Mouse (Mus musculus) left cerebral cortex, postnatal 14 days (tissue): ENCODE data around the gene Acp6. TPM values are rescaled to one million over a fixed set of nuclear protein-coding genes. Genes with fewer than 3 reads are reported as not detected.

Experiments used
- DNase-seq, 2 experiments: peaks; one replicate each; pipeline ENCODE4 v3.0.0; 2021 to 2022; ENCODE audit warnings: low spot score in 2 of 2, mixed read lengths in 1 of 2
- intact Hi-C: fragments of 180-260 bp; cut with DNase I; formaldehyde crosslinking; loops from one replicate; pipeline ENCODE4 v1.15.1; 2025
- total RNA-seq, 2 experiments: library from RNA; stranded (reverse); gene quantifications; 2 replicates each; pipeline ENCODE4 v1.2.3; 2021

Gene Acp6
- total RNA-seq, 2 experiments from 2014 or later: 15.6 to 16.1 TPM

- intact Hi-C loops: loop anchor here (10.0 kb wide), 1 partner anchor 404 kb away; no protein-coding TSS in a partner anchor
Measured at GRCm38 (mm10) chr3:97180527-97180926, 21.9 kb downstream of the Acp6 start.

DNA sequence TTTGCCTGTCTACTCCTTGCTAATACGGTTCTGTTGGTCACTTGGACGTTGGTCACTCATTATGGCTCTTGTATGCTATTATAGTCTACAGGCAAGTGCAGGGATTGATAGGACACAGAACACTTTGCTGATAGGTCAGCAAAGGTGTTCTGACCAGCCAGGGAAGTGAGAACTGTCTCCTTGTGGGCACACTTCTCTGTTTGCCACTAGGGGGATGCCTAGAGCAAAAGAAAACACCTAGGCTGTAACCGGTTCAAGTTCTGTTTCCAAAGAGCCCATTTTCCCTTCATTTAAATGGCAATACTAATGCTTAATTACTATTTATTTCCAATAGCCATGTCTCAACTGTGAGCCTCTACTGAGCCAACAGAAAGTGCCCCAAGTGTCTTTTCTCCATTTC is 25.2 kb downstream of the Acp6 start:
- no peak for DNase-seq
- intact Hi-C loops: loop anchor here (2.0 to 10.0 kb wide), 2 partner anchors 97 to 401 kb away; no protein-coding TSS in a partner anchor

More at GRCm38 (mm10) chr3:97180527-97180926, 21.9 kb downstream of the Acp6 start:
- DNase-seq: no peak

DNA sequence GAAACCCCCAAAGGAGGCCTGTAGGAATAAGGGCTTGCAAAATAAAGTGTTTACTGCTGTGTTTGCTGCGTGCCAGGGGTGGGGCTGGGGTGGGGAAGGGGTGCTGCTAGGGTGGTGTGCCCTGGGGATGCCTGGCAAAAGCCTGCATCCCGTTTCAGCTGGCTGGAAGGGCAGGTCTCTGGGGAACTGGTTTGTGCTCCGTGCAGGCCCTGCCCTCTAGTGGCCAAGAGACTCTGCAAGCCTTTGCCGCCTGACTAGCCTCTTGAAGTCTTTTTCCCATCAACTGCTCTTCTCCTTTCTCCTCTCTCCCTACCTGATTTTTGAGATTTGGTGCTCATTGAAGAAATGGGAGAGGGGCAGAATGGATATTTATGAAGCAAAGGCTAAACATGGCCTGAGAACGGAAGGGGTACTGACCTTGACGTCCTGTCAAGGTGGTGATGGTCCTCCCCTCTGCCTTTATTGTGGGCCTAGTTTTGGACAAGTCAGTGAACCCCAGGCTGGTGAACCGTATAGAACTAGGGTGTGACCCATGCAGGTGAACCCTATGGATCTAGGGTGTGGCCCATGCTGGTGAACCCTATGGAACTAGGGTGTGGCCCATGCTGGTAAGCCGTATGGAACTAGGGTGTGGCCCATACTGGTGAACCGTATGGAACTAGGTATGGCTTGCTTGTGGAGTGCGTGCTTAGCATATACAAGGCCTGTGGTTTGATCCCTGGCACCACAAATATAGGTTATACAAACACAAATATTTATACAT is 26.7 kb downstream of the Acp6 start:
- intact Hi-C loops: loop anchor here (1.0 to 10.0 kb wide), 3 partner anchors 98 to 400 kb away; no protein-coding TSS in a partner anchor

GRCm38 (mm10) chr3:97196571-97196970 is 38.0 kb downstream of the Acp6 start:
- no peak for DNase-seq
- intact Hi-C loops: no loop called here

More for the DNA sequence above, 26.7 kb downstream of the Acp6 start:
- DNase-seq: peak; percentile 79 to 81

DNA sequence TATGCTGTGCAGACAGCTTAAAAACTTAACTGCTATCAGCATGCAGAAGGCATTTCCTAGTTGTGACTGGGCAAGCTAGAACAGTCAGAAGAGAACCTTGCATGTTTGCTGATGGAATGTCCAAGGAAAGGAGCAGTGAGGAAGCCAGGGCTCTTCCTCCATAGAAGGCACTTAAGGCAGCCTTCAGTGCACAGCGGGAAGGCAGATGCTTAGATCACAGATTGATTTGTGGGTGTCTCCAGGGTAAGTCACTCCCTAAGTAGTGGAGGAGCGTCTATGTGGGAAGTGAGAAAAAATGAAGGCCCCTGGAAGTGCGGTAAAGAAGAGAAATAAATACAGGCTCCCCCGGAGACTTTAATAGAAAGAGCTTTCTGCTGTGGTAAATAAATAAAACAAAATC is 40.7 kb downstream of the Acp6 start:
- intact Hi-C loops: no loop called here
- no peak for DNase-seq

- intact Hi-C loops: loop anchor here (5.0 kb wide), 1 partner anchor 135 kb away; no protein-coding TSS in a partner anchor
- peak; percentile 33 to 41 for DNase-seq
Measured at GRCm38 (mm10) chr3:97201943-97202342, 43.4 kb downstream of the Acp6 start.

- intact Hi-C loops: loop anchor here (5.0 kb wide), 1 partner anchor 133 kb away; no protein-coding TSS in a partner anchor
- no peak for DNase-seq
Measured at GRCm38 (mm10) chr3:97203880-97204279, 45.3 kb downstream of the Acp6 start.

DNA sequence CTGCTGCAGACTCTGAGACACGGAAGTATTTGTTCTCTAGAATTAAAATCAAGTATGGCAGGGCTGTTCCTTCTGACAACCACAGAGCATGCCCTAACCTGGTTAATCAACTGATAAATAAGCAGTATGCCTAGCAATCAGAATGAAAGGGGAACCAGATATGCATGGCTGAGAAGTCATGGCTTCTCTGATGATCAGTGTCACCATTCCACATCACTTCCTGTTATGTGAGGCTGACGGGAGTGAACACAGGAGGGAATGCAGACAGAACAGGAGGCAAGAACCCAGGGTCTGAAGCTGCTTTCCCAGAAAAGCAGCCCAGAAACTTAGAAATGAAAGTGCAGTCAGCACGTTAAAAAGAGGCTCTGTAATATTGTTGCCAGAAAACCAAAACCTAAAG is 47.9 kb downstream of the Acp6 start:
- intact Hi-C loops: no loop called here
- DNase-seq: no peak

DNA sequence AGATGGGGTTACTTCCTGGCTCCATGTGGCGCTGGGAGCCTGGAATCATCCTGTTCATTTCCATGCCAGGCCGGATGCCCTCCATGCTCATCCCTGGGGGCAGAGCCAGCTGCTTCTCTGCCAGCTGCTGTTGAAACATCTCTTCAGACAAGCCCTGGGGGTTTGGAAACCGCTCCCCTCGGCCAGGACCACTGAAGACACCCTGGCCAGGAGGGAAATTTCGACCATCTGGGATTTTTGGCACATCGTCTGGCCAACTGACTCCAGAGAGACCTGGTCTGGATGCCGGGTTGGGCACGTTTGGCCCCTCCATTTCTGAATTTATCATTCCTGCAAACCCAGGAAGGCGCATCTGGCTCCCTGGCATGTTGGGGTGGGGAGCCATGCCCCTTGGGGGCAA is 50.8 kb downstream of the Acp6 start:
- intact Hi-C loops: no loop called here

DNA sequence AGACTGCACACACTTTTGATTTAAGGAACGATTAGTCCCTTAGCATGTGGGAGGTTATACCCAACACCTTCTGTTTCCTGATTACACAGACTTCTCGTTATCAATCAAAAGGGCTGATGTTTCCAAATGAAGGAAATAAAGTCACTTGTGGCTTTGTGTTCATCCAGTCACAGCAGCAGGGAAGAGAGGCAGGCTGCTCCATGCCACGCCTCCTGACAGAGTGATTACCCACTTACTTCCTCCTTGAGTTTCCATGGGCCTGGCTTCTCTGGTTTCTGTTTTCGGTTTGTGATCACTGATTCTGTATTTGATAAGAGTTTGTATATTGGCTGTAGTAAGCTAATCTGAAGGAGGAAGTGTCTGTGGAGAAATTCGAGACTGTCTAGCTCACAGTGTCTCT is 52.6 kb downstream of the Acp6 start:
- intact Hi-C loops: no loop called here
- no peak for DNase-seq

More for the DNA sequence above, 50.8 kb downstream of the Acp6 start:
- no peak for DNase-seq

DNA sequence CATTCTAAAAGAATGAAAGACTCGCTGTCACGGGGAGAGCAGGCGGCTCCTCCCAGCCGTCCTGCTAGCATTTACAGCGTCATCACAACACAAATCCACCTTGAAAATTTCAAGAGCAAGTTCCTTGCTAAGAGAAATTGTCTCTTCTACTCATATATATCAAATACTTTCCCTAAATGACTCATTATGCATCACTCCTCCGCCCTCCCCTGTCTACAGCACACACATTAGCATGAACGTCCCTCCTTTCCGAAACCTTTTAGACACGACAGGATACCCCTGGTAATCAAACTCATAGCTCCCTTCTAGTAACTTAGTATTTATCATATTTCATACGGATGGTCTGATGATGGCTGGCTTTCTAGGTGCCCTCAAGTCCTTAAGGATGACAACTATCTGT is 55.3 kb downstream of the Acp6 start:
- DNase-seq: no peak
- intact Hi-C loops: no loop called here

DNA sequence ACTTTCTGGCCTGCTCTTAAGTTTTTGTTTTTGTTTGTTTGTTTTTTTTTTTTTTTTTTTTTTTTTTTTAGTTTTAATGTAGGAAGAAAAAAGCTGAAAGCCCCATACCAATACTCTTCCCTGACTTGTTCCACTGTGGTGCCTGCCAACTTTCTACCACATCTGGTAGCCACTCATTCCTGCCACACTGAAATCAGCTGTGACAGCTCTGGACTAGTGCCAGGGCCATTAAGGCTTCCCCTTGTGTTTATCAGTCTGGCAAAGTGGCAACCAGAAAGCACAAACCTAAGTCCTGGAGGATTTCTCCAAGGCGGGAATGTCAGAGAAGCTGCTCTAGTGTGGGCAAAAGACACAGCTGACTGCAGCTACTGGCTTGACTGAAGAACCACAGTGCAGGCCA is 55.9 kb downstream of the Acp6 start:
- peak in 1 of 2 experiments; percentile 32 for DNase-seq

DNA sequence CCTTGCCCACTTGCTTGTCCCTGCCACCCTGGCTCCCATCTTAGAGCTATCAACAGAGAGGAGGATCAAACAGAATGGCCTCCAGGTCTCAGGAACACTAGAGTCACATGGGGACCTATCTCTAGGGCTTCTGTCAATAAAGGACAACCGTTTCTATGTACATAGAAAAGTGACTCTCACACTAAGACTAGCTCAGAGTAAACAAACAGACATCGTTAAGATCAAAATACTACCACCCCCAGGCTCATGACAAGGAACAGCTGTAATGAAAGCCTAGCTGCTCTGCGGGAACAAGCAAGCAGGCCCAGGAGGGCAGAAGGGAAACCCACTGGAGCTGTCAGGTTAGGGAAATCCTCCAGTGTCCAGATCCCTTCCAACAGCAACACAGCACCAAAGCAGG is 56.9 kb downstream of the Acp6 start:
- intact Hi-C loops: no loop called here
- no peak for DNase-seq

More for the DNA sequence above, 55.9 kb downstream of the Acp6 start:
- intact Hi-C loops: no loop called here

DNA sequence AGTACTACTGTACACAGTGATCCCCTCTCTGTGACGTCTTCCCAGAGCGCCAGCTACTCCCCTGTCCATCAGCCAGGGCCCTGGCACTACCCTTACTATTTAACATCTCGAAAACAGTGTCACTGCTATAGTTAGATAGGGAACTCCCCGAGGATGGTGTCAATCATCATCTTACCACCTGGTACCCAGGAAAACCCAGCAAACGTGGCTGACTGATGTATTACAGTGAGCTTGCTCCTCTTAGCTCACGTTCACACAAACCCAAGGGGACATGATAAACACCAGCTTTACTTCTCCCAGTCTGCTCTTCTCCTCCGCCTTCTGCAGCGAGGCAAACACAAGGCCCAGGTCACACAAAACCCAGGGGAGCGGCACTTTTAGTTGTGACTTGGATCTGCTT is 64.7 kb downstream of the Acp6 start:
- intact Hi-C loops: no loop called here
- no peak for DNase-seq

GRCm38 (mm10) chr3:97225231-97225630 is 66.7 kb downstream of the Acp6 start:
- intact Hi-C loops: loop anchor here (5.0 kb wide), 1 partner anchor 112 kb away; no protein-coding TSS in a partner anchor
- no peak for DNase-seq

DNA sequence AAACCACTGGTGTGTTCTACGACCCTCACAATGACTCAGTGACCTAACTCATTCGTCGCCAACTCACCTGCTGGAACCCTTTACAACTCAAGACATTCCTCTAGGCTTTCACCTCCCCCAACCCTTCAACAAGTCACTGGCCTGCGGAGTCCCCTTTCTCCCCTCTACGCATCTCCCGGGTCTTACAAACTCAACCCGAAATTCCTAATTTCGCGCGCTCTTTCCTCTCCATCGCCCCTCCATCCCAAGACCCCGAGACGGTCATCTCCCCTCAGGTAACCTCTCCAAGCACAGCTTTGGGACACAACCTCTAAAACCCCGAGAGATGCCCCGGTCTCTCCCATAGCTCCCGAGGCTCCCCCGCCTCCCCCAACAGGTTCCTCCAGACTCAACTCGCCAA is 68.1 kb downstream of the Acp6 start:
- no peak for DNase-seq
- intact Hi-C loops: loop anchor here (1.0 to 5.0 kb wide), 2 partner anchors 71 to 111 kb away; partner anchors contain the start of gene Bcl9

Other genes starting within 250 kb of the Acp6 start
- not detected for gene Gja8, start 232.8 kb upstream of the Acp6 start, total RNA-seq
- gene Bcl9, start 139.1 kb downstream of the Acp6 start, total RNA-seq: 10 to 100 TPM; 50.6 to 53.3 TPM